Mouse (Mus musculus) spleen, adult 2 months (tissue): ENCODE measurements at regions not wholly inside any gene's neighbourhood (a gene's known extent, or its start where the extent isn't known, plus 50 kb on each side); places are given as distances from the start of the nearest gene placed in this dataset.

Source experiments
- DNase-seq, 2 experiments: peaks; one replicate each; pipeline versions ENCODE4 v3.0.0 to v3.0.0-alpha.2; 2012 to 2021; ENCODE audit warnings: low spot score in 2 of 2, low read depth in 1 of 2
- H3K27ac ChIP-seq: fragments of 200-500 bp; 2 replicates; pipeline ENCODE4 v1.5.1; 2012; ENCODE audit warnings: low read length, inconsistent platforms; ENCODE audit not compliant: insufficient read depth
- H3K27me3 ChIP-seq: fragments of 200-500 bp; 2 replicates; pipeline ENCODE4 v1.6.1; 2012; ENCODE audit warnings: mild to moderate bottlenecking, moderate library complexity, low read length, inconsistent platforms; ENCODE audit not compliant: control insufficient read depth, insufficient read depth
- H3K36me3 ChIP-seq: fragments of 200-500 bp; 2 replicates; pipeline ENCODE4 v1.6.1; 2012; ENCODE audit warnings: mild to moderate bottlenecking, low read length, inconsistent platforms; ENCODE audit not compliant: control insufficient read depth, insufficient read depth
- H3K4me1 ChIP-seq: fragments of 200-500 bp; 2 replicates; pipeline ENCODE4 v1.6.1; 2011; ENCODE audit warnings: inconsistent platforms; ENCODE audit not compliant: control insufficient read depth, insufficient read depth, insufficient read length
- H3K4me3 ChIP-seq: fragments of 200-500 bp; 2 replicates; pipeline ENCODE4 v1.5.1; 2011; ENCODE audit warnings: mild to moderate bottlenecking, inconsistent platforms; ENCODE audit not compliant: insufficient read depth, insufficient read length; ENCODE audit errors: extremely low read depth
- CTCF ChIP-seq: fragments of 200-500 bp; IDR thresholded peaks from 2 replicates; pipeline ENCODE4 v1.5.1; 2011; ENCODE audit warnings: mild to moderate bottlenecking, inconsistent platforms; ENCODE audit not compliant: insufficient read depth, insufficient read length, insufficient replicate concordance; ENCODE audit errors: extremely low read depth
- POLR2A ChIP-seq: fragments of 200-500 bp; IDR thresholded peaks from 2 replicates; pipeline ENCODE4 v1.6.1; 2011; ENCODE audit warnings: low read depth, low read length, inconsistent platforms
- WGBS: fragments of 180-500 bp; shearing (Covaris S2); methylation state at CpG from one replicate; pipeline ENCODE4 v1.1.7; 2018; 5-methylcytosine and 5-hydroxymethylcytosine counted together

DNA sequence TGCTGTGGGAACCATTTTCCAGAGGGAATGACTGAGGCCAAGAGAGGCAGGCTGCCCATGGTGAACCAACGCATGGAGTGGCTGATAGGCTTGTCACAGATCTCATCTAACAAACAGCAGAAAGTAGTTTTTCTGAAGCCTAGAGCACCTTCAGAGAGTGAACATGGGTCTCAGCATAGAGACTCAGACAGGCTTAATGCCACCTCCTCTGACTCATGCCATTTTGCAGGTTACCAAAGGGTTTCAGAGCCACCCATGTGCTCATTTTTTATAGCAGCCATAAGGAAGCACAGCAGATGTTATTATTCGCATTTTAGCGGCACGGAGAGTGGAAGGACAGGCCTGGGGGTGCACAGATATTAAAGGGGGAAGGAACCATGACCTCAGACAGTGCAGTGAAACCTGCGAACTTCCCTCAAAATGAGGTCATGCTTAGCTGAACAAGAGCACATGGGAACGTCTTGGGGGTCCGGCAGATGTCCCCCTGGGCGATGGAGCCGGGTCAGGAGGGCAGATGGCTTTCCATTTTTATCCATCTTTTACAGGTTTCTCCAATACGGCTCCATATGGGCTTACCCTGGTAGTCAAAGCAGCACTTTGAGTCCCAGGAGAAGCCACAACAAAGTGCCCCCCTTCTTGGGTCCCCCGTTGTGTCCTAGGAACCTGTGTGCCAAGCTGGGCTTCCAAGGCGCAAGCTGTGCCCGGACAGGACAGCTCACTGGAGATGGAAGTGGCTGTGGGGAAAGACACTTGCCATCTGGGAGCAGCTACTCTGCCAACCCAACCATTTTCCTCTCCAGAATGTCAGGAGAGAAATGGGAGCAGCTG, 100.3 kb upstream of the Armc2 start:
- Histone ChIP-seq H3K4me1 (no peaks in the 10 kb centered on the region), H3K27me3 (no peaks in the 10 kb centered on the region), H3K27ac (no peak overlapping the region), H3K36me3 (no peaks in the 10 kb centered on the region), H3K4me3 (no peak overlapping the region)
- DNase-seq, result no peak
- 58% methylated on average over 13 of the region's 13 CpGs for WGBS
- no peak for TF ChIP-seq POLR2A
- TF ChIP-seq CTCF, result no peak

- 93% methylated on average over 5 of the region's 5 CpGs for WGBS
- DNase-seq, result no peak
- Histone ChIP-seq H3K27me3 (no peaks in the 10 kb centered on the region), H3K27ac (no peak overlapping the region), H3K4me3 (no peak overlapping the region), H3K36me3 (no peaks in the 10 kb centered on the region), H3K4me1 (no peaks in the 10 kb centered on the region)
- TF ChIP-seq CTCF, result no peak
- TF ChIP-seq POLR2A, result no peak
Measured at GRCm38 (mm10) chr10:42117523-42117922, 99.3 kb upstream of the Armc2 start.

DNA sequence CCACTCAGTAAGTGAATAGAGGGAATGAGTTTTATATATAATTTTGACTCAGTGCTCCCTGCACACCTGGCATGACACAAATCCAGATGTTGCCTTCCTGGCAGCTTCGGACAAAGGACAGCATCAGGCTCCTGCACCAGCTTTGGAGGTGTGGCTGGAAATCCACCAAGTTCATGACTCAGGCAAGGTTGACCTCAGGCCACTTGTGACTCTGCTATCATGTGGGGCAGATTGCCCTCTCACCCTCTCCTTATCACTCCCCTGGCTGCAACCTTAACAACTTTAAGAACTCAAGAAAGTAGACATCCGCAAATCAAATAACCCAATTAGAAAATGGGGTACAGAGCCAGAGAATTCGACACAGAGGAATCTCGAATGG, 97.7 kb upstream of the Armc2 start:
- DNase-seq, result no peak
- no peaks in the 10 kb centered on the region for H3K36me3 ChIP-seq
- WGBS, result 84% methylated on average over 4 of the region's 4 CpGs

GRCm38 (mm10) chr10:42115224-42115919, 97.1 kb upstream of the Armc2 start:
- Histone ChIP-seq H3K36me3 (no peaks in the 10 kb centered on the region), H3K27ac (no peak overlapping the region), H3K4me3 (no peak overlapping the region), H3K27me3 (no peaks in the 10 kb centered on the region), H3K4me1 (no peaks in the 10 kb centered on the region)
- no peak for DNase-seq
- TF ChIP-seq CTCF, result no peak
- no peak for TF ChIP-seq POLR2A
- WGBS, result 90% methylated on average over 4 of the region's 4 CpGs

More for the DNA sequence above, 97.7 kb upstream of the Armc2 start:
- Histone ChIP-seq H3K27me3 (no peaks in the 10 kb centered on the region), H3K4me3 (no peak overlapping the region), H3K4me1 (no peaks in the 10 kb centered on the region), H3K27ac (no peak overlapping the region)
- no peak for TF ChIP-seq CTCF
- TF ChIP-seq POLR2A, result no peak

DNA sequence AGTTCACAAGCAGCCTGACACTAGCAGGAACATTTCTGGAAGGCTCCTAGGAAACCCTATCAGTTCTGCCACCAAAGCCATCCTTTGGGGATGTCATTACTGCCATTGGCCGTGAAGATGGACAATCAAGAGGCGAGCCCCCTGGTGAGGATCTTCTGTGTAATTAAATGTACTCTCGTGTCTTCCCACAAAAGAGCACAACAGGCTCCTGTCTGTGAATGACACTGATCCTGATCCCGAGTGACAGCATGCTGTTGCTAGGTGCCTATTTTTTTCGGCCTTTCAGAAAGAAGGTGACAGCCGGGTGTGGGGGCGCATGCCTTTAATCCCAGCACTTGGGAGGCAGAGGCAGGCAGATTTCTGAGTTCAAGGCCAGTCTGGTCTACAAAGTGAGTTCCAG, 92.5 kb upstream of the Armc2 start:
- WGBS, result 91% methylated on average over 7 of the region's 7 CpGs
- Histone ChIP-seq H3K27me3 (no peaks in the 10 kb centered on the region), H3K4me3 (no peak overlapping the region), H3K27ac (no peak overlapping the region), H3K36me3 (no peaks in the 10 kb centered on the region), H3K4me1 (no peaks in the 10 kb centered on the region)
- DNase-seq, result no peak
- TF ChIP-seq POLR2A (no peak), CTCF (no peak)

DNA sequence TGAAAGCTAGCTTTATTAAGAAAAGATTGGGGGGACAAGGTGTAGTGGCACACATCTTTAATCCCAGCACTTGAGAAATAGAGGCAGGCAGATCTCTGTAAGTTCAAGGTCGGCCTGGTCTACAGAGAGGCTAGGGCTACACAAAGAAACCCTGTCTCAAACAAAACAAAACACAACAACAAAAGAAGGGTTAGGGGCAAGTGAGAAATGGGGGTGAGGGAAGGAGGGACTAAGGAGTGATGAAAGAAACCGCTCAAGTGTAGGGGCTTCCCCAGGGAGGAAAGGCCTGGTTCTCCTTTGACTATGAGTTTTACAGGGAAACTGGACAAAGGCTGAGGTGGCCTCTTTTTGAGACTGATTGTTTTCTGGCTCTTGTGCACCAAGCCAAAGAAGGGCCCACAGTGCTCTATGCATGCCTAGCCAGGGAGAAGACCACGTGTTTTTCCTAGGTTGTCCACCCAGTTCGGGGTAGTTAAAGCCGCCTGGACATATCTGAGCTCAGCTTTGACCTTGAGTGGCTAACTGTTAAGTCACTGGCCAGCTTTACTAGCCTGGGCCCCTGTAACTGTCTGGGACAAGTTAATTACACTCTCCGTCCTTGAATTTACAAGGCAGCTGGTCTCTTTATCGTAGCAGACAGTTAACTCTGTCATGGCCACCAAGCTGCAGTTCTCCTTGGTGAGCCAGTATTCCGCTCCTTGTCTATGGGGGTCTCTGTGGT, 90.2 kb upstream of the Armc2 start:
- DNase-seq, result no peak

More for the DNA sequence above, 90.2 kb upstream of the Armc2 start:
- 93% methylated on average over 8 of the region's 8 CpGs for WGBS
- no peak for TF ChIP-seq CTCF
- no peak for TF ChIP-seq POLR2A
- H3K27me3 ChIP-seq, result no peaks in the 10 kb centered on the region
- no peaks in the 10 kb centered on the region for H3K4me1 ChIP-seq
- no peak overlapping the region for H3K4me3 ChIP-seq
- H3K36me3 ChIP-seq, result no peaks in the 10 kb centered on the region
- H3K27ac ChIP-seq, result no peak overlapping the region
